Mouse (Mus musculus): Measurements from ENCODE around the gene Tcn2. TPM values are rescaled to one million over a fixed set of nuclear protein-coding genes. Genes with fewer than 3 reads are reported as not detected.

Tcn2 gene
- polyA plus RNA-seq, 1 experiment from 2014 or later, result 67.8 TPM

GRCm38 (mm10) chr11:3893970-3894369 is 38.0 kb downstream of the Tcn2 start:
- 74% methylated on average over 6 of the region's 6 CpGs for WGBS
- ATAC-seq (ENCODE audit: extremely low read depth, insufficient number of reproducible peaks, low FRiP score, low TSS enrichment), result no peak
- Histone ChIP-seq H3K9me3 (no peaks in the 10 kb centered on the region), H3K9ac (no peak overlapping the region), H3K4me3 (no peak overlapping the region), H3K4me1 (peaks cover 14% of the 10 kb centered on the region), H3K4me2 (peak overlapping the region; percentile 96), H3K36me3 (peaks cover 21% of the 10 kb centered on the region), H3K27ac (replicated peaks) (no peak overlapping the region), H3K27me3 (replicated peaks) (peaks cover 11% of the 10 kb centered on the region; the same call in 1 of the 2 replicates)

DNA sequence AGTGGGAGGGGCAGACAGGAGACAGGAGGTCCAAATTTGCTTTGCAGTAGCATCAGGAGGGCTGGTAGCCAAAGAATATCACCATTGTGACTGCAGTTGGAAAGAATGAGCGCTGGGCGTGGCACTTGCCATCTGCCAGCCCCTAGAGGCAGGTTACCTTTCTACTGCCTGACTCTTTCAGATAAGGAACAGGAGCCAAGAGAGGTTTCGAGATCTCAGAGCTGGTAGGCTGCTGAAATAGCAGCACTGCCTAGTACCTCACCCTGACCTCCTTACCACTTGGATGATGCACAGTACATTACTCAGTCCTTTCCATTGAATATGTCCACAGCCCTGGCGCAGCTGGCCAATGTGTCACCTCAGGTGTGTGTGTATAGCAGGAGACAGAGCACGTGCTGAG is 44.6 kb downstream of the Tcn2 start:
- H3K4me3 ChIP-seq, result no peak overlapping the region
- H3K27ac ChIP-seq (replicated peaks), result no peak overlapping the region
- H3K9ac ChIP-seq, result no peak overlapping the region
- H3K36me3 ChIP-seq, result no peaks in the 10 kb centered on the region
- H3K9me3 ChIP-seq, result no peaks in the 10 kb centered on the region
- H3K4me2 ChIP-seq, result no peak overlapping the region
- peaks cover 21% of the 10 kb centered on the region; the same call in 1 of the 2 replicates for H3K27me3 ChIP-seq (replicated peaks)
- 62% methylated on average over 5 of the region's 5 CpGs for WGBS
- 0 out of 2 replicates have a peak, but pooled peaks cover 2% of the 10 kb centered on the region for H3K4me1 ChIP-seq
- no peak for ATAC-seq (ENCODE audit: extremely low read depth, insufficient number of reproducible peaks, low FRiP score, low TSS enrichment)

GRCm38 (mm10) chr11:3883711-3884110 is 48.2 kb downstream of the Tcn2 start:
- 0 out of 2 replicates have a peak, but pooled peaks cover 2% of the 10 kb centered on the region for H3K4me1 ChIP-seq
- no peaks in the 10 kb centered on the region for H3K36me3 ChIP-seq
- no peaks in the 10 kb centered on the region for H3K9me3 ChIP-seq
- ATAC-seq (ENCODE audit: extremely low read depth, insufficient number of reproducible peaks, low FRiP score, low TSS enrichment), result no peak
- H3K27me3 ChIP-seq (replicated peaks), result peaks cover 25% of the 10 kb centered on the region
- WGBS, result 71% methylated on average over 3 of the region's 3 CpGs
- no peak overlapping the region for H3K27ac ChIP-seq (replicated peaks)
- no peak overlapping the region for H3K4me2 ChIP-seq
- H3K9ac ChIP-seq, result no peak overlapping the region
- H3K4me3 ChIP-seq, result no peak overlapping the region

- no peak overlapping the region for H3K27ac ChIP-seq (replicated peaks)
- no peak overlapping the region for H3K4me2 ChIP-seq
- peaks cover 22% of the 10 kb centered on the region for H3K27me3 ChIP-seq (replicated peaks)
- 37% methylated on average over 2 of the region's 2 CpGs for WGBS
- no peaks in the 10 kb centered on the region for H3K36me3 ChIP-seq
- no peaks in the 10 kb centered on the region for H3K9me3 ChIP-seq
- ATAC-seq (ENCODE audit: extremely low read depth, insufficient number of reproducible peaks, low FRiP score, low TSS enrichment), result no peak
- no peak overlapping the region for H3K9ac ChIP-seq
- H3K4me3 ChIP-seq, result no peak overlapping the region
- H3K4me1 ChIP-seq, result 0 out of 2 replicates have a peak, but pooled peaks cover under 1% of the 10 kb centered on the region
These were observed 52.1 kb downstream of the Tcn2 start for GRCm38 (mm10) chr11:3879836-3880235.

GRCm38 (mm10) chr11:3878660-3879059 is 53.3 kb downstream of the Tcn2 start:
- Histone ChIP-seq H3K36me3 (no peaks in the 10 kb centered on the region), H3K4me3 (no peak overlapping the region), H3K4me2 (no peak overlapping the region), H3K27ac (replicated peaks) (no peak overlapping the region), H3K9me3 (no peaks in the 10 kb centered on the region), H3K9ac (no peak overlapping the region), H3K4me1 (no peaks in the 10 kb centered on the region), H3K27me3 (replicated peaks) (peaks cover 22% of the 10 kb centered on the region)
- 58% methylated on average over 7 of the region's 7 CpGs for WGBS
- ATAC-seq (ENCODE audit: extremely low read depth, insufficient number of reproducible peaks, low FRiP score, low TSS enrichment), result no peak

DNA sequence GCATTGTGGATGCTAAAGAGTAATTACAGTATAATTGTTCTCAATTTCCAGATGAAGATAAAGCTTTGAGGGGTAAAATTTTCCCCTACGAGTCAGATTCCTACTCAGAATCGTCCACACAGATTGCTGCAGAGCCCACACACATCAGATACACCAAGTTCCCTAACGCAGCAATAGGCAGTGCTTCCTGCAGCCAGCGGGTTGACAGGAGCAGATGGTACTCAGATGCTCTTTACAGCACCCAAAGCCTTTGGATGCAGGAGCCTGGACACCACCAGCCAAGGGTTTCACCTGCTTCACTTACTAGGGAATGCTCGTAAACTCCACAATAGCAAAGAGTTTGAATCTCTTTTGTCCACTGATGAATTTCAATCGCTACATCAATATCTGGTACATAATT is 55.5 kb downstream of the Tcn2 start:
- 68% methylated on average over 6 of the region's 6 CpGs for WGBS
- ATAC-seq (ENCODE audit: extremely low read depth, insufficient number of reproducible peaks, low FRiP score, low TSS enrichment), result no peak
- H3K27me3 ChIP-seq (replicated peaks), result peaks cover 5% of the 10 kb centered on the region
- no peak overlapping the region for H3K9ac ChIP-seq
- H3K4me3 ChIP-seq, result no peak overlapping the region
- no peak overlapping the region for H3K4me2 ChIP-seq
- H3K36me3 ChIP-seq, result no peaks in the 10 kb centered on the region
- no peaks in the 10 kb centered on the region for H3K9me3 ChIP-seq
- H3K4me1 ChIP-seq, result no peaks in the 10 kb centered on the region
- H3K27ac ChIP-seq (replicated peaks), result no peak overlapping the region

Other genes starting within 250 kb of the Tcn2 start
- 0.33 TPM in 2 replicates for gene Osbp2, start 68.3 kb downstream of the Tcn2 start, polyA plus RNA-seq (2015; fragmentation: Nextera tagmentation; extraction: Ambion mirVana)
- 0.08 and 0.11 TPM in 2 replicates for gene 4921536K21Rik, start 37.1 kb downstream of the Tcn2 start, polyA plus RNA-seq (2015; fragmentation: Nextera tagmentation; extraction: Ambion mirVana)
- gene Dusp18, start 36.9 kb downstream of the Tcn2 start, polyA plus RNA-seq (2015; fragmentation: Nextera tagmentation; extraction: Ambion mirVana), result 9.7 and 10.7 TPM in 2 replicates
- 4.7 and 4.9 TPM in 2 replicates for gene Slc35e4, start 17.5 kb downstream of the Tcn2 start, polyA plus RNA-seq (2015; fragmentation: Nextera tagmentation; extraction: Ambion mirVana)
- 46.6 and 52.2 TPM in 2 replicates for gene Pes1, start 31.8 kb upstream of the Tcn2 start, polyA plus RNA-seq (2015; fragmentation: Nextera tagmentation; extraction: Ambion mirVana)
- 0.20 TPM in 1 of 2 replicates, not detected in the other for gene 4930556J24Rik, start 44.6 kb upstream of the Tcn2 start, polyA plus RNA-seq (2015; fragmentation: Nextera tagmentation; extraction: Ambion mirVana)
- gene Gal3st1, start 51.5 kb upstream of the Tcn2 start, polyA plus RNA-seq (2015; fragmentation: Nextera tagmentation; extraction: Ambion mirVana), result 0.17 and 0.52 TPM in 2 replicates
- 0.05 TPM in 1 of 2 replicates, not detected in the other for gene Sec14l4, start 99.3 kb upstream of the Tcn2 start, polyA plus RNA-seq (2015; fragmentation: Nextera tagmentation; extraction: Ambion mirVana)
- gene Sec14l3, start 132.7 kb upstream of the Tcn2 start, polyA plus RNA-seq (2015; fragmentation: Nextera tagmentation; extraction: Ambion mirVana), result not detected in 2 replicates
- 20.8 and 28.3 TPM in 2 replicates for gene Mtfp1, start 163.3 kb upstream of the Tcn2 start, polyA plus RNA-seq (2015; fragmentation: Nextera tagmentation; extraction: Ambion mirVana)
- gene Sec14l2, start 191.3 kb upstream of the Tcn2 start, polyA plus RNA-seq (2015; fragmentation: Nextera tagmentation; extraction: Ambion mirVana), result 0.48 and 1.0 TPM in 2 replicates
- gene Rnf215, start 203.0 kb upstream of the Tcn2 start, polyA plus RNA-seq (2015; fragmentation: Nextera tagmentation; extraction: Ambion mirVana), result 17.2 and 18.1 TPM in 2 replicates
- gene Ccdc157, start 228.1 kb upstream of the Tcn2 start, polyA plus RNA-seq (2015; fragmentation: Nextera tagmentation; extraction: Ambion mirVana), result 3.5 and 5.1 TPM in 2 replicates
- gene Sf3a1, start 228.2 kb upstream of the Tcn2 start, polyA plus RNA-seq (2015; fragmentation: Nextera tagmentation; extraction: Ambion mirVana), result 33.3 TPM in 2 replicates